Mouse (Mus musculus) limb, embryonic 12.5 days (tissue): ENCODE data around the gene Gtf2h5. TPM values are rescaled to one million over a fixed set of nuclear protein-coding genes. Genes with fewer than 3 reads are reported as not detected.

Source experiments
- ATAC-seq: fragments of 200-750 bp; cut with Nextera tagmentation; 2 replicates; pipeline ENCODE4 v1.8.0; 2017; ENCODE audit warnings: low read depth, moderate TSS enrichment; ENCODE audit not compliant: insufficient number of reproducible peaks, insufficient read depth, low FRiP score, low TSS enrichment
- H3K27ac ChIP-seq: fragments of 300-500 bp; sonication (generic); 2 replicates; pipeline ENCODE4 v1.5.1; 2016; ENCODE audit warnings: mild to moderate bottlenecking, moderate library complexity
- H3K27me3 ChIP-seq: fragments of 300-500 bp; sonication (generic); 2 replicates; pipeline ENCODE4 v1.6.1; 2016; ENCODE audit warnings: mild to moderate bottlenecking, moderate library complexity
- H3K36me3 ChIP-seq: fragments of 300-500 bp; sonication (generic); 2 replicates; pipeline ENCODE4 v1.6.1; 2016; ENCODE audit warnings: mild to moderate bottlenecking, moderate library complexity
- H3K4me1 ChIP-seq: fragments of 300-500 bp; sonication (generic); replicated peaks from 2 replicates; pipeline ENCODE4 v1.6.1; 2016
- H3K4me2 ChIP-seq: fragments of 300-500 bp; sonication (generic); 2 replicates; pipeline ENCODE4 v1.6.1; 2016; ENCODE audit warnings: mild to moderate bottlenecking, moderate library complexity
- H3K4me3 ChIP-seq: fragments of 300-500 bp; sonication (generic); replicated peaks from 2 replicates; pipeline ENCODE4 v1.5.1; 2016; ENCODE audit warnings: mild to moderate bottlenecking
- H3K9ac ChIP-seq: fragments of 300-500 bp; sonication (generic); replicated peaks from 2 replicates; pipeline ENCODE4 v1.6.1; 2016; ENCODE audit warnings: mild to moderate bottlenecking, moderate library complexity
- H3K9me3 ChIP-seq: fragments of 300-500 bp; sonication (generic); 2 replicates; pipeline ENCODE4 v1.6.1; 2016; ENCODE audit warnings: mild to moderate bottlenecking, moderate library complexity
- WGBS: fragments of 180-500 bp; shearing (Covaris S2); methylation state at CpG from one replicate; pipeline ENCODE4 v1.1.7; 2016; 5-methylcytosine and 5-hydroxymethylcytosine counted together
- polyA plus RNA-seq: library from polyadenylated mRNA; unstranded; fragments of >200 nt; fragmentation: Nextera tagmentation; extraction: Ambion mirVana; gene quantifications from 2 replicates; pipeline ENCODE4 v1.2.1, GENCODE M21; 2016

Gtf2h5 gene
- 170 and 176 TPM in 2 replicates for polyA plus RNA-seq

DNA sequence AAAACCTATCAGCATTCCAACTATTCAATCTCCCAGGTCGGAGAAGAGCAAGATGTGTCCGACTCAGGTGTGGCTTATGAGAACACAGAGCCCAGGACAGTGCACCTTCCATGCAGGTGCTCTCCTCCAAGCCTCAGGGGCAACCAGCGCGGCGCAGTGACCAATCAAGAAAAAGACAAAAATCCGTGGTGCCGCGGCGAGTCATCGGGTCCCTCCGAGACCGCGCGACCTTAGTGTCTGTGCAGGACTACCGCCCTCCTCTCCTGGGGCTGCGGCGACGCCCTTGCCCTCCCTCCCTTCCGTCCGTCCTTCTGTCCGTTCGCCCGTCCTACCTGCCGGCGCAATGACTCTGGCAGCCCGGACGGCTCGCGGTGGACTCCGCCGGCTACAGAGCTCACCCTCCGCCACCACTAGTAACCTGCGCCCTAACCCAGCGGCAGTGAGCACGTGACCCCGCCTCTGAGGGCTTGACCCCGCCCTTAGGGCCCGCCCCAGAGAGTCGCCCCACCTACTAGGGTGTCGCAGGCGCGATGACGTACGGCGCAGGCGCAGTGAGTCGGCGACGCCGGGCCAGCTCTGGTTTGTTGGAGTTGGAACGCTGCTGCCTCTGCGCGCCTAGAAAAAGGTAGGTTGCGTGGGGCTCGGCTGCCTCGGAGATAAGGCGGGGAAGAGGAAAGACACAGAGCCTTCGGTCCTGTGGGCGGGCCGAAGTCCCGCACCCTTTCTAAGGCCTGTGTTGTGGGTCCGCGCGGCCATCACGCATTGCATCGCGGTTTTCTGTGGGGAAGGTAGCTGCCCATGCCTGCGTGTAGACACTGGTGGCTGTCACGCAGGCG, at the start of gene Gtf2h5, which contains the start of gene Serac1:
TSS of gene Gtf2h5 (plus strand) at position 500 of the 836 bp plus-strand sequence.
TSS of gene Serac1 (minus strand) at position 455 of the 836 bp plus-strand sequence.
- under 1% methylated on average over 68 of the region's 70 CpGs for WGBS
- H3K9me3 ChIP-seq: no peaks in the 10 kb centered on the region
- peaks cover 18% of the 10 kb centered on the region for H3K36me3 ChIP-seq
- peak; percentile 97 for ATAC-seq
- H3K9ac ChIP-seq: peak within 1 kb of the TSS; percentile 83
- peak within 1 kb of the TSS; percentile 78 for H3K4me2 ChIP-seq
- no peaks in the 10 kb centered on the region for H3K27me3 ChIP-seq
- H3K4me3 ChIP-seq: peak within 1 kb of the TSS; percentile 75
- peaks cover 8% of the 10 kb centered on the region; the same call in 1 of the 2 replicates for H3K4me1 ChIP-seq
- H3K27ac ChIP-seq: peak within 1 kb of the TSS; percentile 86

DNA sequence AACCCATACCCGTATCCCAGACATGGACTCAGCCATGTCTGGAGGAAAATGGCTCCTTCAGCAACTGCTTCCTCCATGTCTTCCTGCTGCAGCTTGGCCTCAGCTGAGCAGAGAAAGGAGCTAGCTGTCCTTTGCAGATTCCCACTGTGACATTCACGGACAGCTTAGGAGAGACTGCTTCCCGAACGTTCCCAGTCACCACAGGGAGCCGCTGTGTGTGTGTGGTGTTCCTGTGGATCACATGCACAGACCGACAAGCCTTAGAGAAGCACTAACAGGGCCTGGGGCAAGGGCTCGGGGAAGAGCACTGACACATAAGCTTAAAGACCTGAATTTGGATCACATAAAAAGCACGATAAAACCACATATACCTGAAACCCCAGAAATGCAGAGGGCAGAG, 43.9 kb upstream of the Gtf2h5 start:
- ATAC-seq: no peak
- H3K36me3 ChIP-seq: no peaks in the 10 kb centered on the region
- 58% methylated on average over 8 of the region's 8 CpGs for WGBS

DNA sequence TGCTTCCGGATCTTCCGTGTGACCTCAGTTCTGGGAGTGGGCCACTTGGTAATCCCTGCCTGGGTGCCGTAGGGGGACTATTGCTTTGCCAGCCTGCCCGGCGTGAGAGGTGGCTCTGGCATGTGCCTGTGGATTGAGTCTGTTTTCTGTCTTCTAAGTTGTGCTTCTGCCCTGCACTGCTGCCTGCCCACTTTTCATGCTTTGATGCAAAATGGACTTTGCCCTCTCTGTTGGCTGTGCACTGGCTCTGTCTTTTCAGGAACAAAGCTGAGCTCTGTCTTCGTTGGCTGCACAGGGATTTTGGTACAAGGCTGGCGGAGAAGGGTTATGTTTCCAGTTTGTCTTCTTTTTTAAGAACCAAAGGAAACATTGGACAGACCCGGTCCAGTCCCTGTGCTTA, 43.1 kb upstream of the Gtf2h5 start:
- 88% methylated on average over 8 of the region's 8 CpGs for WGBS
- Histone ChIP-seq H3K4me2 (no peak overlapping the region), H3K9me3 (no peaks in the 10 kb centered on the region), H3K36me3 (no peaks in the 10 kb centered on the region), H3K4me1 (no peaks in the 10 kb centered on the region), H3K4me3 (no peak overlapping the region), H3K9ac (no peak overlapping the region), H3K27me3 (0 out of 2 replicates have a peak, but pooled peaks cover 3% of the 10 kb centered on the region), H3K27ac (no peak overlapping the region)
- no peak for ATAC-seq

More for the DNA sequence above, 43.9 kb upstream of the Gtf2h5 start:
- Histone ChIP-seq H3K9ac (no peak overlapping the region), H3K9me3 (no peaks in the 10 kb centered on the region), H3K4me2 (no peak overlapping the region), H3K4me3 (no peak overlapping the region), H3K27ac (no peak overlapping the region), H3K4me1 (no peaks in the 10 kb centered on the region), H3K27me3 (0 out of 2 replicates have a peak, but pooled peaks cover 3% of the 10 kb centered on the region)

DNA sequence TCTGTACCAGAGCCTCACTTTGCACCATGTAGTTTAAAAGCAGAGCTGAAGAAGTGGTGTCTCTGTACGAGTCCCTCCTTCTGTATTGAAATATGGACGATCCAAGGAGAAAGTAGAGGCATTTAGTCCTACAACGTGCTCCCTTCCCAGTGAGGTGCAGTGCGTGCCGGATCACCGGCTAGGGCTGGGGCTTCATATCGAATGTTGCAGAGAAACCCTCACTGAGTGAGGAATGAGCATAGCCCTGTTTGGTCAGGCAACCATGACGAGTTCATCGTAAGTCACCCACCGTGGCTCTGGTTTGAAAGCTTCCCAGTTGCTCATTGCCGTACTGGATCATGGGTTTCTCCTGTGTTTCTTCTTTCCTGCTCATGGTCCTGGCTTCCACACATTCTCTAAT, 42.7 kb upstream of the Gtf2h5 start:
- H3K36me3 ChIP-seq: no peaks in the 10 kb centered on the region
- no peaks in the 10 kb centered on the region for H3K9me3 ChIP-seq
- no peak for ATAC-seq
- H3K27me3 ChIP-seq: 0 out of 2 replicates have a peak, but pooled peaks cover 3% of the 10 kb centered on the region
- no peak overlapping the region for H3K9ac ChIP-seq
- no peak overlapping the region for H3K4me3 ChIP-seq
- H3K4me2 ChIP-seq: no peak overlapping the region
- 91% methylated on average over 11 of the region's 11 CpGs for whole genome bisulfite sequencing
- no peaks in the 10 kb centered on the region for H3K4me1 ChIP-seq
- H3K27ac ChIP-seq: no peak overlapping the region

DNA sequence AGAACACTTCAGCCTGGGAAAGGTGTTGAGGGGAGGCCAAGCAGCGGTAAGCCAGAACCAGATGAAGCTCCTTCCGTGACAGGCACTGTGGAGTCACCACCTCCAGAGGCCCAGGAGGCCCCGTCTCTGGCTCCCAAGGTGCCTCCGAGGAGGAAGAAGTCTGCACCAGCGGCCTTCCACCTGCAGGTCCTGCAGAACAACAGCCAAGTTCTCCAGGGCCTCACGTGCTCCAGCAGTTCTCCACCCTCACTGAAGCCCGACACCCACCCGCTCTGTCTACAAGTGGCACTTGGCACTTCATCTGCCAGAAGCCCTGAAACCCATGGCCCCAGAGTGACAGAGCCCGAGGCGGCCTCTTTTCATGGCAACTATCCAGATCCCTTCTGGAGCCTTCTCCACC, 42.1 kb upstream of the Gtf2h5 start:
- Histone ChIP-seq H3K36me3 (peaks cover 4% of the 10 kb centered on the region; the same call in 1 of the 2 replicates), H3K27ac (no peak overlapping the region), H3K9me3 (no peaks in the 10 kb centered on the region), H3K4me1 (no peaks in the 10 kb centered on the region), H3K4me2 (no peak overlapping the region), H3K4me3 (no peak overlapping the region), H3K27me3 (0 out of 2 replicates have a peak, but pooled peaks cover 3% of the 10 kb centered on the region), H3K9ac (no peak overlapping the region)
- WGBS: 87% methylated on average over 10 of the region's 10 CpGs
- ATAC-seq: no peak

DNA sequence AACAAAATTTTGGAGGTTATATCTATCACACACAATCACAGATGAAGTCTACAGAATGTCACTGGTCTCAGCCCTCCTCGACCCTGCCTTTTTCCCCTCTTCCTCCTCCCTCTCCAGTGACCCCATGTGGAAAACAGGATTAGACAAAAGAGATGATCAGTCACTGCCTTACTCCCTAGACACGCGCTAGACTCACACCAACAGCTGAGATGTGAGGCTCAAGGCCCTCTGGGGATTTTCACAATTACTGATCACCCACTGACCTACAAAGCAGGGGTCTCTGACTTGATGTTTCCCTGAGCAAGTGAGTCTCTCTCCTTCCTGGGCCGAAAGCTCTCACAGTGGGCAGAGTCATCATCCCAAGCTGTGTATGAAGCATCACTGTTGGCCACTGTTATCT, 26.8 kb upstream of the Gtf2h5 start:
- H3K4me1 ChIP-seq: no peaks in the 10 kb centered on the region
- no peak overlapping the region for H3K4me3 ChIP-seq
- 81% methylated on average over 4 of the region's 4 CpGs for WGBS
- no peak overlapping the region for H3K9ac ChIP-seq
- no peak overlapping the region for H3K27ac ChIP-seq
- H3K4me2 ChIP-seq: no peak overlapping the region
- H3K36me3 ChIP-seq: peaks cover 27% of the 10 kb centered on the region
- ATAC-seq: no peak
- no peaks in the 10 kb centered on the region for H3K27me3 ChIP-seq
- no peaks in the 10 kb centered on the region for H3K9me3 ChIP-seq

DNA sequence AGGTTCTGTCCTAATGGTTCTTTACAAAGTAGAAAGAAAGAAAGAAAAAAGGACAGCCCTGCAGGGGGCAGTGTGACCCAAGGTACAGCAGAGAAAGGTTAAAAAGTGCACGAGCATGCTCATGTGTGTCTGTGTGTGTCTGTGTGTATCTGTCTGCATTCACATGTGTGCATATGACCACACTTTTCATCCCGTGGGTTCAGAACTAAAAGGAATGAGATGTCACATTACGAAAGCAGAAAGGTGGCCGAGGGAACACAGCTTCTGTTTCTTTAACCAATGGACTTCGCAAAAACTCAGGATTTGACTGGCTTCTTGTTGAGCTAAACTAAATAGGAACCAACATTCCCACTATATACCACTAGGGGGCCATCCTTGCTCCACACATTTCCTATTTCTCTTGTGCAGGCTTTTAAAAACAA, 24.6 kb upstream of the Gtf2h5 start:
- 19% methylated on average over 5 of the region's 5 CpGs for WGBS

DNA sequence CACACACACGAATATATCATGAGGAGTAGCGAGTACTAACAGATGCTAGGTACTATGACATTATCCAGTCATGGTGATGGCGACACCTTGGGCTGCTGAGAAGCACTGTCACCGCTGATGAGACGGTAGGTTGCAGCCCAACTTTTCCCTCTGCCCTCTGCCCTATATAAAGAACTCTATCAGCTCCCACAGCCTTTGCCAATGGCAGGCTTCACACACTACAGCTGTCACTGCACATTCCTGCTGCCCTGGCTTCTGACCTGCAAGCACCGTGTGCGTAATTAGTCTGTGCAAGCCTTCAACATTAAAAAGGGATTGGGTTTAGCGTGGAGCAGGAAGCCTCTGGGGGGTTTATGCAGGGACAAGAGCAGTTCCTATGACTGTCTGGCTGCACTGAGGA, 16.8 kb upstream of the Gtf2h5 start:
- Histone ChIP-seq H3K27me3 (no peaks in the 10 kb centered on the region), H3K4me3 (no peak overlapping the region), H3K4me1 (no peaks in the 10 kb centered on the region), H3K36me3 (peaks cover 36% of the 10 kb centered on the region), H3K27ac (no peak overlapping the region), H3K9ac (no peak overlapping the region), H3K4me2 (no peak overlapping the region), H3K9me3 (no peaks in the 10 kb centered on the region)
- ATAC-seq: no peak
- 76% methylated on average over 8 of the region's 8 CpGs for WGBS

More for the DNA sequence above, 24.6 kb upstream of the Gtf2h5 start:
- Histone ChIP-seq H3K9me3 (no peaks in the 10 kb centered on the region), H3K9ac (no peak overlapping the region), H3K27me3 (no peaks in the 10 kb centered on the region), H3K4me3 (no peak overlapping the region), H3K4me2 (no peak overlapping the region), H3K4me1 (no peaks in the 10 kb centered on the region), H3K36me3 (peaks cover 10% of the 10 kb centered on the region; the same call in 1 of the 2 replicates), H3K27ac (no peak overlapping the region)
- ATAC-seq: no peak

DNA sequence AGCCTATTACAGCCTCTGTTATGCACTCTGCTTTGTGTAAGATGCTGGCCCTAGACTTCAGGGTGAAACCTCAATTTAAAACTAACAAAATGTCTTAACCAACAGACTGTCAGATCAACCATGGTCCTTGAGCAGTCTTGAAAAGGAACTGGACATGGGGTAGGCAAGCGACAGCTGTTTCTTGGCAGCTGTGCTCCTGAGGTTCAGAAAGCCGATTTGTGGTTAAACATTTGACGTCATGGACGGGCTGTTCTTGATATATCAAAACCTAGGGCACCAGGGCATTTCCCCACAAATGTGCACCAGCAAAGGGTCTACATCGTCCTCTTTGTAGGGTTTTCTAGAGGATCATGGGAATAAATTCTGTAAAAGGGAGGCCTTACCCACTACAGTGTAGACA, 16.1 kb upstream of the Gtf2h5 start:
- Histone ChIP-seq H3K27ac (no peak overlapping the region), H3K9me3 (no peaks in the 10 kb centered on the region), H3K4me2 (no peak overlapping the region), H3K4me1 (no peaks in the 10 kb centered on the region), H3K36me3 (peaks cover 36% of the 10 kb centered on the region), H3K27me3 (no peaks in the 10 kb centered on the region), H3K4me3 (no peak overlapping the region), H3K9ac (no peak overlapping the region)
- 78% methylated on average over 5 of the region's 5 CpGs for WGBS
- no peak for ATAC-seq

DNA sequence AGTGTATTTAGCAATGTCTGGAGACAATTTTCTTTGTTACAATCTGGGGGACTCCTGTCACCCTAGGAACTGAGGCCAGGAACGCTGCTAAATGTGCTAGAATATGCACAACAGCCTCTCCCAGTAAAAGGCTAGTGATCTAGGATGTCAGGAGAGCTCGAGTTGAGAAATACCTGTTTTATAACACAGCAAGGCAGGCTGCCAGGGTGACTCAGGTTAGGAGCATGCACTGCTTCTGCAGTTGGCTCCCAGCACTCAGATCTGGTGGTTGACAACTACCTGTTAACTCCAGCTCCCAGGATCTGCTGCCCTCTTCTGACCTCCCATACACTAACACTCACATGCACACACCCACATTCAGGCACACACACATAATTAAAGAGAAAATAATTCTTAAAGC, 13.6 kb upstream of the Gtf2h5 start:
- ATAC-seq: no peak
- Histone ChIP-seq H3K9me3 (no peaks in the 10 kb centered on the region), H3K27me3 (no peaks in the 10 kb centered on the region), H3K4me1 (no peaks in the 10 kb centered on the region), H3K36me3 (peaks cover 47% of the 10 kb centered on the region), H3K27ac (no peak overlapping the region), H3K4me2 (no peak overlapping the region), H3K4me3 (no peak overlapping the region), H3K9ac (no peak overlapping the region)
- WGBS: 92% methylated on average over 2 of the region's 2 CpGs

DNA sequence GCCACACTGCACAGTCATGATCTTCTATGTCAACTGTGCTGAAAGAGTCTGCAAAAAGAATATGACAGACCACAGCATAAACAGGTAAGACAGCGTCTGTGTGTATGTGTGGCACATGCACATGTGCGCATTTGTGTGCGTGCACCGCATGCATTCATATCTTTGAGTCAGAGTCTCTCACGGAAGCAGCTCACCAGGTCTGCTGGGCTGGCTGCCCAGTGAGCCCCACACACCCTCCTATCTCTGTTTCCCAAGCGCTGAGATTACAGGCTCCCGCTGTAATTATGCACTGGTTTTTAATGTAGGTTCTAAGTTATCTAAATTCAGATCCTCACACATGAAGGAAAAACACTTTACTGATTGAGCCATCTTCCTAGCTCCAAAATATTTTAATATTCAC, 12.0 kb upstream of the Gtf2h5 start:
- ATAC-seq: no peak
- Histone ChIP-seq H3K27me3 (no peaks in the 10 kb centered on the region), H3K9me3 (no peaks in the 10 kb centered on the region), H3K36me3 (peaks cover 53% of the 10 kb centered on the region), H3K4me1 (no peaks in the 10 kb centered on the region), H3K27ac (no peak overlapping the region), H3K4me2 (no peak overlapping the region), H3K4me3 (no peak overlapping the region), H3K9ac (no peak overlapping the region)
- WGBS: 95% methylated on average over 7 of the region's 7 CpGs
